Mouse (Mus musculus) frontal cortex, postnatal 14 days (tissue): ENCODE results near the gene Gm20708.

Experiments
- DNase-seq, 2 experiments: peaks; one replicate each; pipeline ENCODE4 v3.0.0; 2022; ENCODE audit warnings: low spot score in 2 of 2

Gm20708 gene

DNA sequence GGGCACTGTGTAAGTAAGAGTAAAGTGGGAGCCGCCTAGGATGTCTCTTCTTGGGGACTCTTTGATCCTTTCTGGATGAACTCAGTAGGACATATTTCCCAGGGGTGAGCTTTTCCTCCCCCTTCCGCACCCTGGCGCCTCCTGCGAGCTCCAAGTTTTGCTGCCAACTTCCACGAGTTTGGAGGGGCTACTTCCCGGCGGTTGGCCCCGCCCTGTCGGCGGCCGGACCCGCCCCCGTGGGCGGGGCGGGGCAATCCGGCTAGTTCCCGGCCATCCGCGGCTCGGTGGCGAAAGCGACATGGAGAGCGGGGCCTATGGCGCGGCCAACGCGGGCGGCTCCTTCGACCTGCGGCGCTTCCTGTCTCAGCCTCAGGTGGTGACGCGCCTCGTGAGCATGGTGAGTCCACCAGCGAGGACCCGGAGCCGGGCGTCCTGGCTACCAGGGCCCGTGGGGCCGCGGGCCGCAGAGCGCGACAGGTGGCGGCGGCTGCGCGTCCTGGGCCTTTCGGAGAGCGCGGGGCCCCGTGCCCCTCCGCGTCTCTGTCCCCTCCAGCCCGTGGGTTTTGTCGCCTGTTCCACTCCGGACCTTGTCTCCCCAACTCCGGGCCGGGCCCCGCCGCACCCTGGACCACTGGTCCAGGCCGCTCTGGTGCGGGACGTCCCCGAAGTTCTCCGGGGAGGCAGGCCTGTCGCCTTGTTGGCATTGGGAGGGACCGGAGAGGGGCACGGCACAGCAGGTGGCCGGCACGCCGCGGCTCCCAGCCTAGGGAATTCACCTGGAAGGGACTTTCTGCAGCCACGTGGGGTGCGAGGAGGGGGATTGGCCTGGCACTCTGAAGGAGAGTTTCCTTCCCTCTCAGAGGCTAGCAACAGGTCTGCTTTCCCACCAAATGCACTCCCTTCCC lies at the start of gene Gm20708, which contains the start of gene Syngr2:
TSS of gene Gm20708 (plus strand) at position 262 of the 905 bp plus-strand sequence.
TSS of gene Syngr2 (plus strand) at position 262 of the 905 bp plus-strand sequence.
- DNase-seq = peak in 1 of 2 experiments; percentile 48

DNA sequence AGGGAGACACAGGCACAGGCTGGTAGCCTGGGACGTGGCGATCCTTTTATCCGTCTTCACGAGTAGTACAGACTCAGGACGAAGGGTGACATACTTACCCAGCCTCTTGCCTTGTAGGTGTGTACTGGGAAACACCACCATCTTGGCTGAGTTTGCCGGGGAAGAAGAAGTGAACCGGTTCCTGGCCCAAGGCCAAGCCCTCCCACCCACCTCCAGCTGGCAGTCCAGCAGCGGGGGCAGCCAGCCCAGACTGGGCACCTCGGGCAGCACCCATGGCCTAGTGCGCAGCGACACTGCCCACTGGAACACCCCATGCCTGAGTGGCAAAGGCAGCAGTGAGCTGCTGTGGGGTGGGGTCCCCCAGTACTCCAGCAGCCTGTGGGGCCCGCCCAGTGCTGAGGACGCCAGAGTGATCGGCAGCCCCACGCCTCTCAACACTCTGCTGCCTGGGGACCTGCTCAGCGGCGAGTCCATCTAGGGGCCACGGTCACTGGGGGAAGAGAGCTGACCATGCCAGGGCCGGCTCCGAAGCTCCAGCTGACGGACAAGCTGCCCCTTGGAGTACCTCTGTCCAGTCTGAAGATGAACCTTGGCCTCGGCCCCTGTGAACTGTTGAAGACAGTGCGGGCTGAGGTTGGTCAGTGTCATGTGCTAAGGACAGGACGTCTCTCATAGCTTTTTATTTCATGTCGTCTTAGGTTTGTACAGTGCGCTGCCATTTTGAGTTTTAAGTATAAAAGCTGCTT lies 48.9 kb upstream of the Gm20708 start:
- no peak for DNase-seq

DNA sequence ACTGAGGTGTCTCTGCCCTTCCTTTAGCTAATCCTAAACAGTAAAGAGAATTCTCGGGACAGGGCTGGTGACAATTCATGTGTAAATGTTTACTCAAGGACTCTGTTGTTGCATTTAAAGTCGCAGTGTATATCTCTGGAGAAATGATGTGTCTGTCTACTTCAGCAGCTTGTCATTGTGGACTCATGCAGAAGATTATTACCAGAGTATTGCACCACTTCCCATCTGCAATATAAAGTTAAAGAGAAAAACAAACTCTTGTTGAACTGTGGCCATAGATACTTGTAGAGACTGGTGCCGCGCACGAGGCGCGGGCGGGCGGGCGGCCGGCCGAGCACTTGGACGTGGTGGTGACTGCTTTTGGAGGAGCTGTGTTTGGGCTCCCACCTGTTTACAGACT lies 47.7 kb upstream of the Gm20708 start:
- no peak for DNase-seq

DNA sequence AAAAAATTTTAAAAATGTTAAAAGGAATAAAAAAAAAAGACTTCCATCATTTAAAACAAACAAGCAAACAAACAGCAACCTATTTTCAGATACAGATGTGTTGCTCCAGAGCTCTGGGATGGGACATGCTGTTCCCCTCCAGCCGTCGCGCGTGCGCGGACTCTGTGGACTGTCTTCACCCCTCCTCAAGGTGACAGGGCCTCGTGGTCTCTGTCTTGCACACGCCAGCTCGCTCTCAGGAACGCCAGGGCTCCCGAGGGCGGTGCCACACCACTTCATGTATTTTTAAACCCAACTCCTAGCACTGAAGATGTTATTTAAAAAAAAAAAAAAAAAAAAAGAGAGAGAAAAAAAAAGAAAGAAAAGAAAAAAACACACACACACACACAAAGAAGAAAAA lies 47.2 kb upstream of the Gm20708 start:
- no peak for DNase-seq

DNA sequence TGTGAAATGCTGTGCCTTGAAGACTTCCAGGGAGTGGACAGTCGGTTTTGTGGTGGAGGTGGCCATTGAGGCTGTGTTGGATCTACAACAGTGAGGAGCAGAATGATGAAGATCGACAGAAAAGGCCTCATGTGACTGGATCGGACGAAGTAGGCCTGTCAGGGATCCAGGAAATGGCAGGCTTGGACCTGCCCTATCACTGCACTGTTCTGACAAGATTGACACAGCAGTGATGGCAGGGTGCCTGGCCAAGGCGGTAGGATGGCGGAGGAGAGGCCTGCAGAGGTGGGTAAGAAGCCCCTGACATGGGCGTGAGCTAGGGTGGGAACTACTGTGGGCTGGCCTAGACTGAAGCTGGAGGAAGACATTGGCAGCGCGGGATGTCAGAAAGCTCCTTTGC lies 45.1 kb upstream of the Gm20708 start:
- DNase-seq = no peak

DNA sequence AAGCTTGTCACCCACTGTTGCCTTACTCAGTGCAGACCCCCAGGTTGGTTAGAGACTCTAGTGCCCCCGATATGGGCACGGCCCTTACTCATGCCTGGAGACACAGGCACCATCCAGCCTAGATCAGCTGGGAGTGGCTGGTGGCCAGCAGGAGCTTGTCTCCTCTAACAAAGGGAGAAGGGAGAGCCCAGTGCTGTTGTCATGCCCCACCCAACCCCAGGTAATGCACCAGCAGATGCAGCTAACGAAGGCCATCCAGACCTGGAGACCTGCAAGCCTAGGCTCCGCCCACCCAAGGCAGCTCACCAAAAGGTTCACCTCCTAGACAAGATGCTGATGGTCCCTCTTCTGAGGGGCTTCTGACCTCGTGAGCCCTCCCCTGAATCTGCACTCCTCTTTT lies 44.1 kb upstream of the Gm20708 start:
- no peak for DNase-seq

DNA sequence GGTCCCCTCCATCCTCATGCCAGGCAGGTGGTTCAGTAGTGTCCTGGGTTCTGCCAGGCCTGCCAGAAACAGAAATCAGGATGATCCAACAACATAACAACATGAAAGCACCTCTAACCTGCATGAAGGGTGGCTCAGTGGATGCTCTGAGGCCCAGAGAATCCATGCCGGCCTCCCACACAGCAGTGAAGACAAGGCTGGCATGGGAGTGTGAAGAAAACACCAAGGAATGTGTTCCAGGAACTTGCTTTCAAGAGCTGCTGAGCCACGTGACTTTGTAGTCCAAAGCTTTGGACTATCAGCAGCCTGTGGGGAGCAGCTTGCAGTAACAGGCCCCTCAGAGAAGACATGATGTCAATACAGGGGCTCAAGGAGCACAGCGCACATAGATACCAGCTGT lies 43.2 kb upstream of the Gm20708 start:
- no peak for DNase-seq

DNA sequence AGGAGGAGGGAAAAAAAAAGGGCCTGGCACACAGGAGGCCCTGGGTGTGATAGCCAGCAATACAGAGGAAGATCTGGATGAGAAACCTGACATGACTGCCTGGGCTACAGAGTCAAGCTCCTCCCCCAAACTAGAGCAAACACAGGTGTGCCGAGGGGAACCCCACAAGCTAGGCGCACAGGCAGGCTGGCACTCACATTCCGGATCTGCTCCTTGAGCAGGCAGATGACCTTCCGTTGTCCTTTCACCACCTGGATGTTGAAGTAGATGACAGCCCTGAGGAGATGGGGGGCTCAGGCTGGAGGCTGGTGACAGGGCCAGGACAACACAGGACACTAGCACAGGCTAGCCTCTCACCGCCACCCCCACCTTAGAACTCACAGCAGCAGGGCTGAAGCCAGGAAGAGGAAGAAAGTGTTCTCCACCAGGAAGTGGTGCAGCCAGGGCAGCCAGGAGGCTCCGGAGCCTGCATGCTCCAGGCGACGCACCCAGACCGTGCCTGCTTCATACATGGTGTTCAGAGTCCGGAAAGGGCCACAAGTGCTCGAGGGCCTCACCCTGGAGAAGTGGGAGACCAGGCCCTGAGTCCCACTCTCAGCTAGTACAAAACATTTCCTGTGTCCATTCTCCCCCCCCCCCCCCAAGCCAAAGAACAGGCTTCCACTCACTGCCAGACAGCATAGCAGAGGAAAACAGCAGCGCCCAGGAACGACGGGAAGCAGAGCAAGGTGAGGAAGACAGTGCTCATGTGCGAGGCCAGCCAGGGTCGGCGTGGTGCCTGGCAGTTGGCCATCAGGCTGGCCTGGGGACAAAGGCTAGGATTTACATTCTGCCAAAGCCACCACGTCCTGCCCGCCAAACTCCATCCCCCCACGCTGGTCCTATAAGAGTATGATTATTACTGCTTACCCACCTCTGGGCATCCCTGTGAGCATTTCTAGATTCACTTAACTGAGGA lies 40.5 kb upstream of the Gm20708 start:
- no peak for DNase-seq

DNA sequence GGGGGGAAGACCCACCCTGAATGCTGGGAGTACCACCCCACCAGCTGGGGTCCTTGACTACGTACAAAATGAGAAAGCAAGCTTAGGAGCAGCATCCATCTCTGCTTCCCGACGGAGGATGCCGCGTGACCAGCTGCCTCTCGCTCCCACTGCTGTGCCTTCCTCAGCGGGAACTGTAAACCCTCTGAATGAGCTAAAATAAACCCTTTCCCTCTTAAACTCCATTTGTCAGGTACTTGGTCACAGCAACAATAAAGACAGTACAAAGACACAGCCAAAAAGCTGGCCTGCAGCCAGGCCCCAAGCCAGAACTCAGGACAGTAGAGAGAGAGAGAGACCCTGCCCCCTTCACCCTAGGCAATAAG lies 39.8 kb upstream of the Gm20708 start:
- DNase-seq = no peak

DNA sequence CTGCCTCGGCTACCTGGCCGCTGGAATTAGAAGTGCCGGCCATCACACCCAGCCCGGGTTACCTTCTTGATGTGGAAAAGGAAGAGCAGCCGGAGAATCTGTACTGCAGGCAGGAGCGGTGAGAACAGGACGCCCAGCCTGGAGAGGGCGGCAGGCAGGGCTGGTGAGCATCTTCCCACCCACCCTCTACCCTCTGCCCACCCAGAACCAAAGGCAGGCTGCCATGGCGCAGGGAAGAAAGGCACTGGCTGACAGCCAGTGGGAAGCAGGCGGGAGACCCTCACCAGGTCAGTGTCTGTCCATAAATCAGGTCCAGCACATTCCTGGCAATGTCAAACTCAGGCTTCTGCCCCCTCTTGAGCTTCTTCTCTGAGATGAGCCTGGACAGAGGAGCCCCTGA lies 39.1 kb upstream of the Gm20708 start:
- no peak for DNase-seq

DNA sequence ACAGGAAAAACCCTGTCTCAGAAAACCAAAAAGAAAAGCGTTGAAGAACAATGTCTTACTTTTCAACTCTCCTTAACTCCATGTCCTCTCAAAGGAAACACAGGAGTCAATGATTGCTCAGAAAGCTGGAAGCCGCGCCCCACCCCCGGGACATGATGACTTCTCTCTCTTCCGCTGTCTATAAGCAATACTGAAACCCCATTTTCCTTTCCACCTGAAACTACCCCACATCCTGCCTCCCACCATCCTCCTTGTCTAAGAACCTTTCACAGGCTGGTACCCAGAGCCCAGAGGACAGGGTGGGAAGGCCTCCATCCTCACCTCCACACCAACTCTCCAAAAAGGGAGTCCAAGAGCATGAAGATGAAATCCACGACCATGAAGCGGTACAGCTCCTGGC lies 37.1 kb upstream of the Gm20708 start:
- DNase-seq = no peak

DNA sequence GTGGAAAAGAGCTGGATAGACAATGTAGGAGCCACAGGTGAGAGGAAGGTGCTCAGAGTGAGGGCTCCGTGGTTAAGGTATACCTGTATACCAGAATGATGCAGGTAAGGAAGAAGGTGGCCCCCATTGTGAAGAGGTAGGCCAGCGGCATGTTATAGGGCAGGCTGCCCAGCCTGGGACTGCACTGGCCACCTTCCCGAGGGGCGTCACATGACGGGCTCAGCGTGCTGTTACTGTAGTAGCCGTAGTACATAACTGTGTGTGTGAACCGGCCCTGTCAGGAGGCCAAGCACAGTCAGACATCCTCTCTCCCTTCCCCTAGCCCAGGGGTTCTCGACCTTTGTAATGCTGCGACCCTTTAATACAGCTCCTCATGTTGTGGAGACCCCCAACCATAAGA lies 34.5 kb upstream of the Gm20708 start:
- no peak for DNase-seq

DNA sequence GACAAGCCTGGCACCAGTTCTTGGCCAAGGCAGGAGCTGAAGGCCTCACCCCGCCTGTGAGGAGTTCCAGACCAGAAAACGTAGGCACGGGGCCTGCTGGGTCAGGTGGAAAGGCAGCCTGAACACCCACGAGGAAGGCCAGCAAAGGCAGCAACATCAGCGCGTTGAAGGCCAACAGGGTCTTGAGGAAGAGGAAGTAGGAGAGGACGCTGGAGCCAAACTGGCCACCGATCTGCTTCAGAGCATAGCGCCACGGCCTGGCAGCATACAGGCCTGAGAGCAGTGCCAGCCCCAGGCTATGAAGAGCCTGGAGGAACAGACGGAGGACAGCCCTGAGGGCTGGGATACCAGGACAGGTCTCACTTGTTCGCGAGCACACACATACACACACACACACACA lies 33.9 kb upstream of the Gm20708 start:
- no peak for DNase-seq

DNA sequence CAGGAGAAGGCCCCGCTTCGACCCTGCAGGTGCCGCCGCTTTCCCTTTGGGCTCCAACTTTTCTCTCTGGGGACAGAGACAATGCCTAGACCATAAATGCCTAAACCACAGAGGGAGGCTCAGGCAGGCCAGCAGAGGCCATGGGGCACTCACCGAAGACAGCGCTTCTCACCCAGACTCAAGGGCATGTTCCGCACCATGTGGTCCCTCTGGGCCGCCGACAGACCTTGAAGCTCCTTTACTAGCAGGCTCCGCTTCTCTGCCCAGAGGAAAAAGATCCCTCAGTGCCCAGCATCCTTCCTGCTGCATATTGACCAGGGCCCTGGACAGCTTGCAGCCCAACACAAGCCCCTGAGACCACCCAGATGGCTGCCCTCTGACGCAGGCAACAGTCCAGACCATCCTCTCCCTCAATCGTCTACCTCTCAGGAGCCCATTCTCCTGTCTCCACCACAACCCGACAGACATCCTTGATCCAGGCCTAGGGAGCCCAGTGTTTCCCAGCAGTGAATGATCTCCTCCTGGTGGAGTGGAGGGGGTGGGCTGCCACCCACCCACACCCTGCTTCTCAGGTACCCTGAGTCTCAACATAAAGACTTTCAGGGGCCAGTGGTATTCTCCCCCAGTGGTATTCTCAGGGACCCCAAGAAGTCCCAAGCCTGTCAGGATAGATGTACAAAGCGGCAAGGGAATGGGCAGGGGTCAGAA lies 33.2 kb upstream of the Gm20708 start:
- DNase-seq = no peak

DNA sequence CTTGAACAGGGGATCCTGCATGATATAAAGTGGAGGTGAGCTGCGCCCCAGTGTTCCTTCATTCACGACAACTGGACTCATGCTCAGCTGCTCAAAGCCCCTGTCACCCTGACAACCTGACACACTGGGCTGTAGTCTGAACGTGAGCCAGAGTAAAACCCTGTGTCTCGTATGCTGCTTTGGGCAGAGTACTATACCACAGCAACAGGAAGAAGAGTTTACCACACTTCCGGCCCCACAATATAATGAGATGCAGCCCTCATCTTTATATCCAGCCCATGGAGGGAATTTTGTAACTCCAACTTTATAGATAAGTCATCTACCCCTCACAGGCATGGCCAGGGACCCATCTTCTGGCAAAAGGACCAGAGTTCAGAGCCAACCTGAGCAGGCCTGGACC lies 32.4 kb upstream of the Gm20708 start:
- no peak for DNase-seq

DNA sequence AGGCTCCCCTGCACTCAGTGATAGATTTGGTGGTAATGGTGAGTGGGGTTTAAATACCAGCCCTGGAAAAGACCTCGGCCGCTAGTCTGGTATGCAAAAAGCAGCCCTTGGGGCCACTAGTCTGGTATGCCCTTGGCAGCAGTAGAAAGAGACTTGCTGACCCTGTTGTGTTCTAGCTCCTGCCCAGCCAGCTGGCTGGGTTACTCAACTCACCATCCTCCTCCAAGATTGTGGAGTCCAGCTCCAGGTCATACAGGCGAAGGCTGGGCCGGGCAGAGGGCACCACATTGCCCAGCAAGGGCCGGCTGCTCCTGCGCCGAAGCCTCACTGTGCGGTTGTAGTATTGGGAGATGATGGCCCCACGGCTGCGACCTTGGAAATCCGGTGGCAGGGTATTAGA lies 31.4 kb upstream of the Gm20708 start:
- no peak for DNase-seq

DNA sequence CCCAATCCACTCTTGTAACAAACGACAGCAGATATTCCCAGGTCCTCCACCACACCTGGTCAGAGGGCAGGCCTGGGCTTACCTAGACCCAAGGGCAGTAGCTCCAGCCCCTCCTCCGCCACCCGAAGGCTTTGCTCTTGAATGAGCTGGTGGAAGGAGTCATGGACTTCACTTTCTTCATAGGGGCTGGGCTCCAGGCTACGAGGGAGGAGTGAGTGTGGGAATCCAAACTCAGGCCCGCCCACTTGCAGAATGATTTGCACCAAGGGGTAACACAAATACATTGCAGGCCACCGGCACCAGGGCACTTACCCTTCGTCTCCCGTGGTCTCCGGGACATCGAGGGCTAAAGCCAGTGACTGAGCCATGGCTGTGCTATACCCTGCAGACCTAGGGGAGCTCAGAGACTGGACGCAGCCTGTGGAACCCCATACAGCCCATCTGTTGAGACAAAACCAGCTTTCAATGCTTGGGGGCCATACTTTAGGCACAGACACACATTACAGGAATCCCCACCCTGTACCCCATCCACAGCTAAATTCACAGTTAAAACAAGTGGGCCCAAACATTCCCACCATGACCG lies 30.5 kb upstream of the Gm20708 start:
- DNase-seq = no peak

DNA sequence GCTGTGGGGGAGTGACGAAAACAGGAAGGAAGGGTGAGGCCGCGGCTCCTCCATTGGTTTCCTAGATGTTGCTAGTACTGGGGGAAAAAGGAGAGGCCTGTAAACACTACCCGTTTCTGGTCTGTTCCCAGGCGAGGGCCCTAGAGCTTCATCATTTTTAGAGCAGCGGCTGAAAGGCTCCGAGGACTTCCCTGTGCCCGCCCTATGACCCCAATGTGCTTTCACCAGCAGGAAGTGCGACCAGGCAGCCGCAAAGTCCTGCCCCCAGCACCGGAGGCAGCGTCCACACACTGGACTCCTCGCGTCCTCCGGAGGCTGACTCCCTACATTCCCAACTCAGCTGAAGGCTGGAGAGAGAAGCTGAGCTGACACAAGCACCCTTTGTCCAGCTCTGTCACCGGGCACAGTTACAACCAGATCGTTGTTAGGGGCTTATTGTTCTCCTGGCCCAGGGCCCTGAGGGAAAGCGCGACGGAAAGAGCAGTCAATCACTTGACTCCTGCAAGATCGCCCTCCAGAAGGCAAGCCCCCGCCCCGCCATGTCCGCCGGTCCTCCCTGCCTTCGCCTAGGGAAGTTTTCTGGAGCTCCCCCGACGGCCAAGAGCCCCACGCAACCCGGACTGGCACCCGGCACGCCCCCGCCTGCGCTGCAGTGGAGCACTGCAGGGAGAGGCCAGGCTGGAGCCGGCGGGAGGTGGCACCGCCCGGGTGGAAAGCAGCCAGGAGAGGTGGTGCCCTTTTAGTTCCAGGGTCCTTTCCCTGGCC lies 29.9 kb upstream of the Gm20708 start:
- DNase-seq = no peak

DNA sequence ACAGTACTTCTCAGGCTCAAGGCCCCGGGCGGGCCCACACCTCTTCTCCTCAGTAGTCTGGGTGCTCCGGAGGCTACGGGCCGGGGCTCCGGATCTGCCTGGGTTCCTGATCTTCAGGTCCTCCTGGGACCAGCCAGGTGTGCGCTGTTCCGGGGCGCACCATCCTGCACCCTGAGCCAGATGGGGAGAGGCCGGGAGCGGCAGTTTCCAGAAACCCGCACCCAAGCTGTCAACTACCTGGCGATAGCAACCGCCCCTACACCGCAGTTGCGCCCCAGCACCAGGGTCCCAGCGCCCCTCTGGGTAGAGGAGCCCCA lies 29.3 kb upstream of the Gm20708 start:
- no peak for DNase-seq

DNA sequence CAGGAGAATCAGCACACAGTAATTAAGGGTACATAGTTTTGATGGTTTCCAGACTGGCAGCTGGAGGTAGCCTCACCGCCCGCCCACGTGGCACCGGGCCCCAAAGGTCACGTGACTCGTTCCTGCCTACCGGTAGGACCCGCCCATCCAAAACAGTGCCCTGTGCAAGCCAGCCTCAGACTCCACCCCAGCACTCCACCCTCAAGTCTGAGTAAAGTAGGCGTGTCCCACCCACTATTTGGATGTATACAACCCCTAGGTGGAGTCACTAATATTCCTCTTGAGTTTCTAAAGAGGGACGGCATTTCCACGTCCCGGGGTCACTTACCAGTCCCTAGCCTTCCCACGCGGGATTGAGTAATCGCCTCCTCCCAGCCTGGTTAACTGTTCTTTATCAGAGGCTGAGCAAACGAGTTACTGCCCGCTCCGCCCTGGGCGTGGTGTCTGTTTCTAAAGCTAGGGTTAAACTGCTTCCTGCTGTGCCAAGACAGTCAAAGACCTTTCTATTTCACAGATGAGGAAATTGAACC lies 28.8 kb upstream of the Gm20708 start:
- no peak for DNase-seq
